Mouse (Mus musculus): ENCODE measurements at regions not wholly inside any gene's neighbourhood (a gene's known extent, or its start where the extent isn't known, plus 50 kb on each side); places are given as distances from the start of the nearest gene placed in this dataset.

- TF ChIP-seq POLR2A (IDR thresholded peaks at IDR 0.05; ENCODE audit: borderline replicate concordance, insufficient read depth, low read length): no peak
- no peak for TF ChIP-seq CTCF (IDR thresholded peaks at IDR 0.05; ENCODE audit: borderline replicate concordance, insufficient read depth, low read depth, low read length)
Measured at GRCm38 (mm10) chr13:113463420-113463819, 154.9 kb downstream of the Snx18 start.
